In genomic region chr2:127259340-127259739, GRCm38 (mm10) we compare ENCODE assay signal across 17 mouse cellular contexts. TPM values are rescaled to one million over a fixed set of nuclear protein-coding genes. Genes with fewer than 3 reads are reported as not detected.
A peak's percentile ranks its signal among the peaks of the same experiment; 100 is the strongest.
DNase-seq lines count a peak whose midpoint lies in the region.
"Had no signal": no experiment of that assay in that cellular context is flagged by ENCODE, and none has a peak within 500 bp of the region (broad histone marks: within the 10 kb centered on the region; RNA-seq: fewer than 3 reads in every experiment).

No protein-coding gene starts in this region.

- peaks cover 14% of the 10 kb centered on the region; the same call in 1 of the 2 replicates for H3K4me1 ChIP-seq in brown adipose tissue, adult 24 weeks (ENCODE audit: control insufficient read depth, insufficient read depth, insufficient read length, low read length)
- H3K4me1 ChIP-seq: hindbrain, embryonic 10.5 days; lung, embryonic 15.5 days; midbrain, embryonic 12.5 days; neural tube, embryonic 15.5 days had no signal

- H3K27ac ChIP-seq in brown adipose tissue, adult 24 weeks (replicated peaks; ENCODE audit: low read depth, low read length) = peak overlapping the region; percentile 62; the same call in 1 of the 2 replicates
- H3K27ac ChIP-seq: hindbrain, embryonic 10.5 days; kidney, embryonic 15.5 days; lung, embryonic 15.5 days; midbrain, embryonic 12.5 days; neural tube, embryonic 15.5 days had no signal

- intact Hi-C loops in heart, postnatal 36 days (cut with DNase I) = no loop called here

- peak; percentile 71 to 74 for DNase-seq in heart, adult 9 months (ENCODE audit: low spot score in 2 of 2)
- no peak for DNase-seq in heart, adult 8-10 months (ENCODE audit: low spot score)
- DNase-seq in heart, postnatal 36 days = peak; percentile 28 to 41
- DNase-seq in ovary, postnatal 14 days (ENCODE audit: low spot score) = peak; percentile 13
- DNase-seq in left cerebral cortex, adult 18-20 months (ENCODE audit: low spot score in 2 of 2) = no peak
- DNase-seq in adrenal gland, postnatal 25 days = no peak
- DNase-seq: adrenal gland, adult 8-10 months; cerebellum, postnatal 36 days; gastrocnemius, postnatal 25 days; right cerebral cortex, postnatal 25 days; thymus, adult 18-20 months had no signal

- H3K4me3 ChIP-seq in brown adipose tissue, adult 24 weeks (ENCODE audit: insufficient read depth, low read depth, low read length) = no peak overlapping the region
- H3K4me3 ChIP-seq: hindbrain, embryonic 10.5 days; kidney, embryonic 15.5 days; lung, embryonic 15.5 days; midbrain, embryonic 12.5 days; neural tube, embryonic 15.5 days had no signal

RNA-seq across cellular contexts. Expression of gene Stard7, which starts 10.7 kb away (rescaled TPM):
- total RNA-seq in heart, adult 8-10 months (2022) = 100 to 1,000 TPM; 162 to 173 (median 169) TPM
- 71.1 and 87.5 TPM in 2 replicates for polyA plus RNA-seq in brown adipose tissue, adult 24 weeks (2012; ENCODE audit: insufficient read depth, insufficient read length, missing spikeins)
- total RNA-seq in heart, postnatal 36 days (2021) = 100 to 1,000 TPM; 157 to 170 TPM
- 100 to 1,000 TPM; 100 to 104 TPM for total RNA-seq in left cerebral cortex, adult 18-20 months (2021)
- total RNA-seq in adrenal gland, postnatal 25 days (2021) = 110 and 117 TPM in 2 replicates

RNA-seq across cellular contexts. Expression of gene Tmem127, which starts 11.6 kb away (rescaled TPM):
- total RNA-seq in heart, adult 8-10 months (2022) = 10 to 100 TPM; 23.9 to 27.7 (median 27.2) TPM
- 18.6 and 27.3 TPM in 2 replicates for polyA plus RNA-seq in brown adipose tissue, adult 24 weeks (2012; ENCODE audit: insufficient read depth, insufficient read length, missing spikeins)
- total RNA-seq in heart, postnatal 36 days (2021) = 10 to 100 TPM; 27.9 to 28.3 TPM
- total RNA-seq in left cerebral cortex, adult 18-20 months (2021) = 10 to 100 TPM; 78.9 to 88.5 TPM
- 72.3 and 79.3 TPM in 2 replicates for total RNA-seq in adrenal gland, postnatal 25 days (2021)

RNA-seq across cellular contexts. Expression of gene Ciao1, which starts 11.7 kb away (rescaled TPM):
- total RNA-seq in heart, adult 8-10 months (2022) = 10 to 100 TPM; 57.8 to 73.8 (median 70.6) TPM
- 36.2 and 50.4 TPM in 2 replicates for polyA plus RNA-seq in brown adipose tissue, adult 24 weeks (2012; ENCODE audit: insufficient read depth, insufficient read length, missing spikeins)
- 10 to 100 TPM; 60.5 to 63.5 TPM for total RNA-seq in heart, postnatal 36 days (2021)
- 10 to 100 TPM; 80.7 to 84.2 TPM for total RNA-seq in left cerebral cortex, adult 18-20 months (2021)
- 81.8 and 94.5 TPM in 2 replicates for total RNA-seq in adrenal gland, postnatal 25 days (2021)

RNA-seq across cellular contexts. Expression of gene Snrnp200, which starts 51.2 kb away (rescaled TPM):
- 10 to 100 TPM; 61.1 to 72.6 (median 67.5) TPM for total RNA-seq in heart, adult 8-10 months (2022)
- 26.7 and 31.7 TPM in 2 replicates for polyA plus RNA-seq in brown adipose tissue, adult 24 weeks (2012; ENCODE audit: insufficient read depth, insufficient read length, missing spikeins)
- 10 to 100 TPM; 64.8 to 71.2 TPM for total RNA-seq in heart, postnatal 36 days (2021)
- 10 to 100 TPM; 88.7 to 89.3 TPM for total RNA-seq in left cerebral cortex, adult 18-20 months (2021)
- total RNA-seq in adrenal gland, postnatal 25 days (2021) = 75.5 and 84.1 TPM in 2 replicates

RNA-seq across cellular contexts. Expression of gene 1810024B03Rik, which starts 51.3 kb away (rescaled TPM):
- total RNA-seq in heart, adult 8-10 months (2022) = under 1 TPM in 3 of 4 experiments, not detected in 1; 0.28 to 0.38 (median 0.28) TPM
- 2.3 and 2.4 TPM in 2 replicates for polyA plus RNA-seq in brown adipose tissue, adult 24 weeks (2012; ENCODE audit: insufficient read depth, insufficient read length, missing spikeins)
- under 1 TPM; 0.17 to 0.38 TPM for total RNA-seq in heart, postnatal 36 days (2021)
- under 1 TPM; 0.49 to 0.53 TPM for total RNA-seq in left cerebral cortex, adult 18-20 months (2021)
- total RNA-seq in adrenal gland, postnatal 25 days (2021) = 1.7 and 2.0 TPM in 2 replicates

Comparison
In these comparisons a context has a peak if more than half of its experiments do, and no peak if none do; other contexts are left out.
1. DNase-seq: peak in heart, adult 9 months (2 of 2), heart, postnatal 36 days (2 of 2) and ovary, postnatal 14 days (single experiment); none in heart, adult 8-10 months (single experiment), left cerebral cortex, adult 18-20 months (0 of 2) and adrenal gland, postnatal 25 days (single experiment).